26 mouse cellular contexts compared by ENCODE assay signal in genomic region chr8:91706533-91706932, GRCm38 (mm10).
"Had no signal": no experiment of that assay in that cellular context is flagged by ENCODE, and none has a peak within 500 bp of the region (broad histone marks: within the 10 kb centered on the region; RNA-seq: fewer than 3 reads in every experiment).

No protein-coding gene starts in this region.

- H3K27ac ChIP-seq: heart, adult 2 months; heart, embryonic 13.5 days; heart, embryonic 15.5 days; hindbrain, embryonic 10.5 days; hindbrain, embryonic 12.5 days; hindbrain, embryonic 14.5 days; intestine, embryonic 15.5 days; layer of hippocampus, adult 2 months; left cerebral cortex, adult 2 months; limb, embryonic 10.5 days; limb, embryonic 12.5 days; liver, embryonic 14.5 days had no signal

- H3K4me1 ChIP-seq: heart, embryonic 15.5 days; limb, embryonic 12.5 days had no signal

- H3K4me3 ChIP-seq: heart, adult 2 months; heart, embryonic 13.5 days; heart, embryonic 15.5 days; hindbrain, embryonic 10.5 days; hindbrain, embryonic 12.5 days; intestine, embryonic 15.5 days; layer of hippocampus, adult 2 months; left cerebral cortex, adult 2 months; limb, embryonic 10.5 days; limb, embryonic 12.5 days had no signal

- ATAC-seq: hindbrain, embryonic 16.5 days; inflammation-experienced regulatory T-cells, adult 6 months; intestine, embryonic 15.5 days; intestine, postnatal 0 days had no signal

- DNase-seq: gastrocnemius, postnatal 14 days; gastrocnemius, postnatal 36 days; heart, adult 11 months; heart, adult 2 months; heart, postnatal 14 days; heart, postnatal 4 days; kidney, adult 18-20 months; kidney, adult 8-10 months; kidney, postnatal 10 days; kidney, postnatal 25 days; kidney, postnatal 4 days had no signal

- H3K9me3 ChIP-seq: heart, embryonic 15.5 days; hindbrain, embryonic 10.5 days; hindbrain, embryonic 12.5 days; intestine, embryonic 15.5 days had no signal

- H3K4me2 ChIP-seq: heart, embryonic 11.5 days; heart, embryonic 13.5 days; heart, embryonic 15.5 days; hindbrain, embryonic 12.5 days; hindbrain, embryonic 14.5 days; intestine, embryonic 15.5 days; limb, embryonic 12.5 days had no signal

- H3K27me3 ChIP-seq: heart, embryonic 15.5 days; hindbrain, embryonic 12.5 days had no signal

- H3K36me3 ChIP-seq: heart, embryonic 13.5 days; heart, embryonic 15.5 days; hindbrain, embryonic 10.5 days; hindbrain, embryonic 12.5 days; intestine, embryonic 15.5 days; limb, embryonic 10.5 days; limb, embryonic 12.5 days had no signal

- H3K9ac ChIP-seq: heart, embryonic 13.5 days; heart, embryonic 15.5 days; hindbrain, embryonic 12.5 days; hindbrain, embryonic 14.5 days; intestine, embryonic 15.5 days; limb, embryonic 12.5 days; liver, embryonic 14.5 days had no signal
